8 mouse cellular contexts compared by ENCODE assay signal in the genomic region with DNA sequence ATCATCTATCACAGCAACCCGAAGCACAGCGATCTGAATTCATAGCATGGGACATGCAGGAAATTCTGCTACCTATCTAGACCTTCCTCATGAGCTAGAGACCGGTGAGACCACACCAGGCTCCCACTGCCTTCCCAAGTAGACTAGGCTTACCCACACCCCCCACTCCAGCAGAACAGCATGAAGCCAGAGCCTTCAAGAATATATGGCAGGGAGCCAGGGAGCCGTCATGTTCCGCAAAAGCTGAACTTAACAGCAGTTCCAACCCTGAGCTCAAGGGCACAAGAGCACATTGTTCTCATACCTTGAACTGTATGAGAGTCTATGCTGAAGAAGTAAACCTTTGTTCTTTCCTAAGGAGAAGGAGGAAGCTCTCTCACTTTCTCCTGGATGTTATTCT. TPM values are rescaled to one million over a fixed set of nuclear protein-coding genes. Genes with fewer than 3 reads are reported as not detected.
DNase-seq lines count a peak whose midpoint lies in the region; ATAC-seq lines count a peak whose summit lies in the region.

No protein-coding gene starts in this region.

- no peak overlapping the region for H3K4me2 ChIP-seq in embryonic facial prominence, embryonic 12.5 days (replicated peaks)
- H3K4me2 ChIP-seq in heart, embryonic 16.5 days (ENCODE audit: low read depth, low read length), result peak overlapping the region; percentile 62
- H3K4me2 ChIP-seq in stomach, embryonic 15.5 days, result no peak overlapping the region

- H3K27ac ChIP-seq in embryonic facial prominence, embryonic 12.5 days, result no peak overlapping the region
- no peak overlapping the region for H3K27ac ChIP-seq in embryonic facial prominence, embryonic 10.5 days (replicated peaks)
- peak overlapping the region; percentile 66 for H3K27ac ChIP-seq in heart, embryonic 16.5 days (ENCODE audit: low read length)
- H3K27ac ChIP-seq in stomach, embryonic 15.5 days, result peak overlapping the region; percentile 54; the same call in 1 of the 2 replicates

- H3K9me3 ChIP-seq in embryonic facial prominence, embryonic 12.5 days, result no peaks in the 10 kb centered on the region
- H3K9me3 ChIP-seq in embryonic facial prominence, embryonic 10.5 days, result no peaks in the 10 kb centered on the region
- H3K9me3 ChIP-seq in heart, embryonic 16.5 days (replicated peaks; ENCODE audit: control insufficient read depth, low read length), result no peaks in the 10 kb centered on the region
- H3K9me3 ChIP-seq in stomach, embryonic 15.5 days, result no peaks in the 10 kb centered on the region

- intact Hi-C loops in left cerebral cortex, postnatal 14 days (cut with DNase I), result no loop called here

- no peaks in the 10 kb centered on the region for H3K36me3 ChIP-seq in embryonic facial prominence, embryonic 12.5 days
- no peaks in the 10 kb centered on the region for H3K36me3 ChIP-seq in embryonic facial prominence, embryonic 10.5 days (replicated peaks)
- H3K36me3 ChIP-seq in heart, embryonic 16.5 days (ENCODE audit: control insufficient read depth, insufficient read depth), result no peaks in the 10 kb centered on the region
- H3K36me3 ChIP-seq in stomach, embryonic 15.5 days, result no peaks in the 10 kb centered on the region

- DNase-seq in embryonic facial prominence, embryonic 10.5 days (ENCODE audit: low spot score), result no peak
- peak; percentile 49 to 62 for DNase-seq in left cerebral cortex, postnatal 14 days (ENCODE audit: low spot score in 2 of 2)
- DNase-seq in left cerebral cortex, adult 11 months (ENCODE audit: low spot score), result no peak
- no peak for DNase-seq in gastrocnemius, adult 8-10 months (ENCODE audit: low spot score in 2 of 2)
- DNase-seq in thymus, postnatal 10 days (ENCODE audit: low spot score in 2 of 2), result no peak

- H3K4me1 ChIP-seq in embryonic facial prominence, embryonic 12.5 days, result peaks cover 12% of the 10 kb centered on the region
- H3K4me1 ChIP-seq in embryonic facial prominence, embryonic 10.5 days, result peaks cover 4% of the 10 kb centered on the region; the same call in 1 of the 2 replicates
- peaks cover 12% of the 10 kb centered on the region for H3K4me1 ChIP-seq in heart, embryonic 16.5 days (ENCODE audit: control insufficient read depth, insufficient read depth, low read length)
- no peaks in the 10 kb centered on the region for H3K4me1 ChIP-seq in stomach, embryonic 15.5 days

- no peaks in the 10 kb centered on the region for H3K27me3 ChIP-seq in embryonic facial prominence, embryonic 12.5 days
- no peaks in the 10 kb centered on the region for H3K27me3 ChIP-seq in embryonic facial prominence, embryonic 10.5 days (replicated peaks; ENCODE audit: low read depth, poor library complexity, severe bottlenecking)
- no peaks in the 10 kb centered on the region for H3K27me3 ChIP-seq in heart, embryonic 16.5 days (ENCODE audit: control insufficient read depth, insufficient read depth, low read length)
- no peaks in the 10 kb centered on the region for H3K27me3 ChIP-seq in stomach, embryonic 15.5 days (replicated peaks)

- peak; percentile 41; the same call in 1 of the 2 replicates for ATAC-seq in embryonic facial prominence, embryonic 12.5 days (ENCODE audit: insufficient number of reproducible peaks, insufficient read depth, low FRiP score, low TSS enrichment)
- peak; percentile 80 for ATAC-seq in heart, embryonic 16.5 days (replicated peaks; ENCODE audit: extremely low read depth, insufficient read depth, low FRiP score)
- peak; percentile 37; the same call in 1 of the 2 replicates for ATAC-seq in stomach, embryonic 15.5 days (ENCODE audit: insufficient read depth, low FRiP score, low read depth)

- WGBS in embryonic facial prominence, embryonic 12.5 days, result 73% methylated on average over 5 of the region's 5 CpGs
- 82% methylated on average over 5 of the region's 5 CpGs for WGBS in embryonic facial prominence, embryonic 10.5 days
- 30% methylated on average over 5 of the region's 5 CpGs for WGBS in heart, embryonic 16.5 days
- 66% methylated on average over 5 of the region's 5 CpGs for WGBS in stomach, embryonic 15.5 days

- no peak overlapping the region for H3K9ac ChIP-seq in embryonic facial prominence, embryonic 12.5 days
- H3K9ac ChIP-seq in heart, embryonic 16.5 days (ENCODE audit: low read length), result peak overlapping the region; percentile 11; the same call in 1 of the 2 replicates
- H3K9ac ChIP-seq in stomach, embryonic 15.5 days, result no peak overlapping the region

- no peak overlapping the region for H3K4me3 ChIP-seq in embryonic facial prominence, embryonic 12.5 days
- no peak overlapping the region for H3K4me3 ChIP-seq in embryonic facial prominence, embryonic 10.5 days
- H3K4me3 ChIP-seq in heart, embryonic 16.5 days (ENCODE audit: low read length), result peak overlapping the region; percentile 35
- H3K4me3 ChIP-seq in stomach, embryonic 15.5 days (replicated peaks), result no peak overlapping the region

RNA-seq across cellular contexts. Expression of a gene that starts 32.4 kb away (rescaled TPM):
- polyA plus RNA-seq in embryonic facial prominence, embryonic 12.5 days (2016; fragmentation: Nextera tagmentation; extraction: Ambion mirVana), result 2.0 and 2.3 TPM in 2 replicates
- polyA plus RNA-seq in embryonic facial prominence, embryonic 10.5 days (2016; fragmentation: Nextera tagmentation; extraction: Ambion mirVana), result 0.91 and 0.96 TPM in 2 replicates
- 100 to 1,000 TPM; 177 to 178 TPM for total RNA-seq in left cerebral cortex, postnatal 14 days (2021)
- 4.5 and 5.2 TPM in 2 replicates for polyA plus RNA-seq in heart, embryonic 16.5 days (2015; fragmentation: Nextera tagmentation; extraction: Ambion mirVana)
- polyA plus RNA-seq in stomach, embryonic 15.5 days (2015; fragmentation: Nextera tagmentation; extraction: Ambion mirVana), result 13.3 and 15.0 TPM in 2 replicates
- under 1 TPM; 0.18 to 0.67 (median 0.25) TPM for total RNA-seq in gastrocnemius, adult 8-10 months (2022)

Comparison
In these comparisons a context has a peak if more than half of its experiments do, and no peak if none do; other contexts are left out.
1. DNase-seq: peak in left cerebral cortex, postnatal 14 days (2 of 2); none in embryonic facial prominence, embryonic 10.5 days (single experiment), left cerebral cortex, adult 11 months (single experiment), gastrocnemius, adult 8-10 months (0 of 2) and thymus, postnatal 10 days (0 of 2).
2. H3K27ac ChIP-seq: peak in heart, embryonic 16.5 days (single experiment) and stomach, embryonic 15.5 days (single experiment); none in embryonic facial prominence, embryonic 12.5 days (single experiment) and embryonic facial prominence, embryonic 10.5 days (single experiment).
3. Peak in every context shown above with its lines, with median percentiles within 50 percentile points of each other: ATAC-seq.